Mouse (Mus musculus): Measurements from ENCODE around the gene Anapc4. TPM values are rescaled to one million over a fixed set of nuclear protein-coding genes. Genes with fewer than 3 reads are reported as not detected.

Gene Anapc4
- 10 to 100 TPM; 32.6 to 37.2 TPM for total RNA-seq (2023)

DNA sequence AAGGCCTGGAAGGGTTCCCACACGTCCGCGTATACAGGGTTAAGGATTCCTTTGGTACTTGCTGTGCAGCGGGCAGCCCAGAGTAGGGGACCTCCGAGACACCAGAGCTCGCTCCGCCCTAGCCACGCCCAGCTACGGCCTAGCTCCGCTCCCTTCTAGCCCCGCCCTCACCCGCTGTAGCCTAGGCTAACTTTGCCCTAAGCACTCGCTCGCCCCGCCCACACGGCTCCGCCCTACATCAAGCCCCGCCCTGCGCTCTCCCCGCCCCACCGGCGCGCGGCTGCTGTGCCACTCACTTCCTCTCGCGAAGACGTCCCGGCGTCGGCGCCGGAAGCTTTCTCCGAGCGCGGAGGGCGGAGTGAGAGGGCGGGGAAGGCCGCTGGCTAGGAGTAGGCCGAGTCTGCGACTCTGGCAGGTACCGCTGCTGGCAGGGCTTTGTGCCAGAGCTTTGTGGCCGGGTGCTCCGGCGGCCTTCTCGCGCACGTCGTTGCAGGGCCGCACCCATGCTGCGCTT lies at the start of gene Anapc4:
Gene Anapc4, plus strand, starts transcription at position 252 of the 514 bp plus-strand sequence.

Other genes starting within 250 kb of the Anapc4 start
- 10 to 100 TPM in 1 of 2 experiments, 1 to 10 TPM in 1; 8.6 to 11.8 TPM for gene Sepsecs, start 164.3 kb upstream of the Anapc4 start, total RNA-seq (2023)
- gene Pi4k2b, start 92.4 kb upstream of the Anapc4 start, total RNA-seq (2023) = 10 to 100 TPM; 24.1 to 25.8 TPM
- gene Zcchc4, start 58.6 kb upstream of the Anapc4 start, total RNA-seq (2023) = 1 to 10 TPM; 9.5 to 10.0 TPM
- gene Slc34a2, start 204.1 kb downstream of the Anapc4 start, total RNA-seq (2023) = not detected

All from neutrophil, adult 59 days (primary cell).